Mouse (Mus musculus): ENCODE measurements around the gene Itpr1.

DNA sequence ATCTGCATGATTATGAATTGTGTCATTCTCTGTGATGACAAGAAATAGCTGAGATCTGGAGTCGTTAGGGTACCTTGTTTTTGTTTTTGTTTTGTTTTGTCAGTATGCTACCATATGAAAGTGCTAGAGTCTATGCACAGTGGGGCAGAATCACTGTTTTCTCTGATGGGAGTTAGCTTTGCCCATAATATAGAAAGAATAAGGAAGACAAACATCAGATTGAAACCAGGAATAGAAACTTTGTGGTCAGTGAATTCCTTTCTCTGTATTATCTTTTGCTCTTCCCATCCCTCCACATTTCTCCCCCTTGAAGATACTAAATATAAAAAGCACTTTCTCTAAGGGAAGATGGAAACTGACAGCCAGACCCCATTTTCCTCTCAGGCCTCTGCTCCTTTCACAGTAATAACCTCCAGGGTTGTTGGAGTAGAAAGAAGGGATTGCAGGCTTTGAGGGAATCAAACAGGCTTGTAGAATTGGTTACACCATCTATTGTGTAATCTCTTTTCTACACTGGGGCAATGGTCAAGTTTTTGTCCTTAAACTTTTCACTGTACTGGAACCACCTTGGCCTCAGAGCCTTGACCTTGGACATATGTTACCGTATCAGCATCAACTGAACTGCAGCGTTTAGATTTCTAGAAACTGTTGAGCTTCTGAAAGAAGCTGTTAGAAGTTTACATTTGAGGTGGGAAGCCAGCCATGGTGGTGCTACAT is 33.6 kb downstream of the Itpr1 start:
- no peak for TF ChIP-seq CTCF (IDR thresholded peaks at IDR 0.05; ENCODE audit: insufficient read depth, low read length)
- TF ChIP-seq POLR2A (IDR thresholded peaks at IDR 0.05; ENCODE audit: borderline replicate concordance, extremely low read depth, low read depth, low read length) = no peak

Data from lung, adult 2 months (tissue).